Mouse (Mus musculus): Measurements from ENCODE around the gene Zfp715.
"Not testable (repeated sequence)": the region's sequence is repeated elsewhere in the genome, so short reads cannot be mapped to it uniquely, and the experiment has no call there.

GRCm38 (mm10) chr7:43250718-43251117 lies 62.4 kb downstream of the Zfp715 start:
- TF ChIP-seq GATA1 (IDR thresholded peaks at IDR 0.05; ENCODE audit: borderline replicate concordance, low read length); FLI1 (IDR thresholded peaks at IDR 0.05; ENCODE audit: low read length): not testable (repeated sequence)
